Mouse (Mus musculus): ENCODE results near the gene Opcml.

- no peak for TF ChIP-seq CTCF (IDR thresholded peaks at IDR 0.05; ENCODE audit: extremely low read depth, insufficient read depth, insufficient read length, insufficient replicate concordance)
- no peak for TF ChIP-seq POLR2A (IDR thresholded peaks at IDR 0.05; ENCODE audit: low read depth, low read length)
Measured at GRCm38 (mm10) chr9:28153748-28154147, 363.2 kb downstream of the Opcml start.

Data from spleen, adult 2 months (tissue).